Mouse (Mus musculus): ENCODE results near the gene Akt3.

- TF ChIP-seq CTCF (conservative IDR thresholded peaks at IDR 0.05; ENCODE audit: insufficient read depth, insufficient read length, low read depth, low read length): no peak
- TF ChIP-seq POLR2A (IDR thresholded peaks at IDR 0.05; ENCODE audit: low read depth, low read length): no peak
Observed at GRCm38 (mm10) chr1:177236249-177236648, 21.8 kb downstream of the Akt3 start.
